Mouse (Mus musculus): Measurements from ENCODE around the gene Cyp2w1. TPM values are rescaled to one million over a fixed set of nuclear protein-coding genes. Genes with fewer than 3 reads are reported as not detected.
A peak's percentile ranks its signal among the peaks of the same experiment; 100 is the strongest.
"Not testable (repeated sequence)": the region's sequence is repeated elsewhere in the genome, so short reads cannot be mapped to it uniquely, and the experiment has no call there.

Cyp2w1 gene
- total RNA-seq, 1 experiment from 2014 or later = not detected

GRCm38 (mm10) chr5:139384531-139384930 is 32.1 kb downstream of the Cyp2w1 start:
- DNase-seq = peak; percentile 78

- no peak for DNase-seq
Observed at GRCm38 (mm10) chr5:139386047-139386446, 33.6 kb downstream of the Cyp2w1 start.

- peak; percentile 64 for DNase-seq
Observed at GRCm38 (mm10) chr5:139387329-139388194, 35.1 kb downstream of the Cyp2w1 start.

- no peak for DNase-seq
Observed at GRCm38 (mm10) chr5:139388195-139388570, 35.8 kb downstream of the Cyp2w1 start.

GRCm38 (mm10) chr5:139388694-139389675 is 36.6 kb downstream of the Cyp2w1 start:
- DNase-seq = no peak

GRCm38 (mm10) chr5:139389676-139390061 is 37.3 kb downstream of the Cyp2w1 start:
- DNase-seq = peak; percentile 83

- DNase-seq = not testable (repeated sequence)
Observed at GRCm38 (mm10) chr5:139390324-139391119, 38.1 kb downstream of the Cyp2w1 start.

GRCm38 (mm10) chr5:139391309-139391990 is 39.0 kb downstream of the Cyp2w1 start:
- DNase-seq = no peak

- no peak for DNase-seq
Observed at GRCm38 (mm10) chr5:139392219-139393196, 40.1 kb downstream of the Cyp2w1 start.

GRCm38 (mm10) chr5:139393197-139393588 is 40.8 kb downstream of the Cyp2w1 start:
- DNase-seq = no peak

GRCm38 (mm10) chr5:139394399-139394798 is 42.0 kb downstream of the Cyp2w1 start:
- no peak for DNase-seq

- DNase-seq = no peak
Observed at GRCm38 (mm10) chr5:139395528-139395927, 43.1 kb downstream of the Cyp2w1 start.

GRCm38 (mm10) chr5:139397359-139397916 is 45.0 kb downstream of the Cyp2w1 start:
- DNase-seq = no peak

GRCm38 (mm10) chr5:139397959-139398753 is 45.7 kb downstream of the Cyp2w1 start:
- DNase-seq = peak; percentile 97

- no peak for DNase-seq
Observed at GRCm38 (mm10) chr5:139398786-139399185, 46.4 kb downstream of the Cyp2w1 start.

- no peak for DNase-seq
Observed at GRCm38 (mm10) chr5:139399991-139400390, 47.6 kb downstream of the Cyp2w1 start.

GRCm38 (mm10) chr5:139402106-139402505 is 49.7 kb downstream of the Cyp2w1 start:
- no peak for DNase-seq

GRCm38 (mm10) chr5:139403692-139404260 is 51.4 kb downstream of the Cyp2w1 start:
- DNase-seq = no peak
